Comparison of ENCODE assay signal across 26 mouse cellular contexts in genomic region chr7:142140696-142141095, GRCm38 (mm10). TPM values are rescaled to one million over a fixed set of nuclear protein-coding genes. Genes with fewer than 3 reads are reported as not detected.
DNase-seq lines count a peak whose midpoint lies in the region; ATAC-seq and TF ChIP-seq lines count a peak whose summit lies in the region.
"Had no signal": no experiment of that assay in that cellular context is flagged by ENCODE, and none has a peak within 500 bp of the region (broad histone marks: within the 10 kb centered on the region; RNA-seq: fewer than 3 reads in every experiment).

No protein-coding gene starts in this region.

- peaks cover 0 to 4% of the 10 kb centered on the region in 2 experiments; a peak in 1 of 4 replicates for H3K4me1 ChIP-seq in ES-E14 (ENCODE audit: control insufficient read depth in 2 of 2, insufficient read depth in 2 of 2, low read length in 2 of 2, poor library complexity in 1 of 2)
- H3K4me1 ChIP-seq in kidney, embryonic 16.5 days (ENCODE audit: insufficient read depth, low read length), result no peaks in the 10 kb centered on the region
- H3K4me1 ChIP-seq: embryonic facial prominence, embryonic 10.5 days; embryonic facial prominence, embryonic 12.5 days; forebrain, embryonic 13.5 days; forebrain, embryonic 15.5 days had no signal

- no peak overlapping the region for H3K4me3 ChIP-seq in ES-E14 (ENCODE audit: insufficient read depth in 1 of 2, low read depth in 1 of 2, low read length in 2 of 2, poor library complexity in 1 of 2, severe bottlenecking in 1 of 2)
- no peak overlapping the region for H3K4me3 ChIP-seq in kidney, embryonic 16.5 days (ENCODE audit: low read length)
- H3K4me3 ChIP-seq: embryonic facial prominence, embryonic 10.5 days; embryonic facial prominence, embryonic 12.5 days; forebrain, embryonic 13.5 days; forebrain, embryonic 15.5 days had no signal

- peak; percentile 30 for DNase-seq in heart, adult 11 months
- no peak for DNase-seq in heart, postnatal 4 days
- no peak for DNase-seq in ES-E14 (ENCODE audit: low read depth, low spot score)
- peak; percentile 11 for DNase-seq in NIH3T3 (ENCODE audit: low read depth)
- peak; percentile 62 for DNase-seq in ZHBTc4 (ENCODE audit: low read depth, low spot score)
- DNase-seq in spleen, postnatal 14 days (ENCODE audit: low spot score in 2 of 2), result no peak
- no peak for DNase-seq in thymus, postnatal 14 days
- DNase-seq: adrenal gland, adult 8-10 months; adrenal gland, postnatal 14 days; adrenal gland, postnatal 36 days; cerebellum, adult 11-12 months; cerebellum, adult 2 months; cerebellum, adult 9-10 months; cerebellum, postnatal 10 days; cerebellum, postnatal 25 days; forebrain, postnatal 0 days had no signal

- no peaks in the 10 kb centered on the region for H3K27me3 ChIP-seq in kidney, embryonic 16.5 days (ENCODE audit: insufficient read depth, low read length)
- H3K27me3 ChIP-seq: forebrain, embryonic 13.5 days; forebrain, embryonic 15.5 days had no signal

- no peak overlapping the region for H3K9ac ChIP-seq in ES-E14 (ENCODE audit: insufficient read depth, low read depth, low read length, poor library complexity, severe bottlenecking)
- H3K9ac ChIP-seq in kidney, embryonic 16.5 days (replicated peaks; ENCODE audit: low read length), result no peak overlapping the region
- H3K9ac ChIP-seq: embryonic facial prominence, embryonic 12.5 days; forebrain, embryonic 13.5 days; forebrain, embryonic 15.5 days; forebrain, postnatal 0 days had no signal

- H3K36me3 ChIP-seq in ES-E14 (ENCODE audit: control insufficient read depth, insufficient read depth, low read length, poor library complexity, severe bottlenecking), result no peaks in the 10 kb centered on the region
- no peaks in the 10 kb centered on the region for H3K36me3 ChIP-seq in kidney, embryonic 16.5 days (ENCODE audit: insufficient read depth, low read length)
- H3K36me3 ChIP-seq: embryonic facial prominence, embryonic 10.5 days; embryonic facial prominence, embryonic 12.5 days; forebrain, embryonic 15.5 days had no signal

- WGBS in kidney, embryonic 16.5 days, result 9% methylated on average over 1 of the region's 1 CpGs

- H3K9me3 ChIP-seq in ES-E14 (ENCODE audit: control insufficient read depth, insufficient read depth, low read depth, low read length), result no peaks in the 10 kb centered on the region
- no peaks in the 10 kb centered on the region for H3K9me3 ChIP-seq in kidney, embryonic 16.5 days (ENCODE audit: low read length)
- H3K9me3 ChIP-seq: embryonic facial prominence, embryonic 10.5 days; embryonic facial prominence, embryonic 12.5 days; forebrain, embryonic 13.5 days; forebrain, embryonic 15.5 days had no signal

- in situ Hi-C loops in ES-E14 (cut with MboI; ENCODE audit: low sequenced_read_pairs in 2 of 2, unreplicated experiment in 2 of 2), result loop anchor here in 1 of 2 experiments (10.0 kb wide), 1 partner anchor 114 kb away; the partner anchor contains the start of gene Gm2431

- H3K27ac ChIP-seq in ES-E14 (ENCODE audit: insufficient read depth, low read depth, low read length, poor library complexity, severe bottlenecking), result no peak overlapping the region
- no peak overlapping the region for H3K27ac ChIP-seq in kidney, embryonic 16.5 days (ENCODE audit: low read length)
- H3K27ac ChIP-seq: embryonic facial prominence, embryonic 10.5 days; embryonic facial prominence, embryonic 12.5 days; forebrain, embryonic 13.5 days; forebrain, embryonic 15.5 days had no signal

- ATAC-seq in kidney, embryonic 16.5 days (ENCODE audit: low FRiP score, low TSS enrichment), result no peak
- ATAC-seq: forebrain, embryonic 13.5 days; forebrain, embryonic 15.5 days; forebrain, postnatal 0 days had no signal

- no peak overlapping the region for H3K4me2 ChIP-seq in kidney, embryonic 16.5 days (replicated peaks; ENCODE audit: low read depth, low read length)
- H3K4me2 ChIP-seq: embryonic facial prominence, embryonic 12.5 days; forebrain, embryonic 13.5 days; forebrain, embryonic 15.5 days had no signal

TF ChIP-seq in ES-E14, 5 proteins besides CTCF, POLR2A, EP300 and RAD21:
- TF ChIP-seq ZNF384 (IDR thresholded peaks at IDR 0.05; ENCODE audit: low read depth, low read length) (no peak), ZC3H11A (IDR thresholded peaks at IDR 0.05; ENCODE audit: borderline replicate concordance, low read depth, low read length) (no peak), CHD2 (IDR thresholded peaks at IDR 0.05; ENCODE audit: low read depth, low read length) (no peak), MAFK (IDR thresholded peaks at IDR 0.05; ENCODE audit: insufficient read depth, low read depth, low read length) (0 out of 2 replicates have a peak, but pooled peaks have one; percentile 45), HCFC1 (IDR thresholded peaks at IDR 0.05; ENCODE audit: borderline replicate concordance, insufficient read depth, low read length) (no peak)

RNA-seq across cellular contexts. Expression of gene Gm45337, which starts 3.7 kb away (rescaled TPM):
- not detected for total RNA-seq in heart, postnatal 4 days (2021)
- not detected in 2 replicates for total RNA-seq in ES-E14 (2012; rRNA removed)
- not detected in 2 replicates for polyA plus RNA-seq in kidney, embryonic 16.5 days (2015; fragmentation: Nextera tagmentation; extraction: Ambion mirVana)
- total RNA-seq: adrenal gland, adult 8-10 months; adrenal gland, postnatal 14 days; adrenal gland, postnatal 36 days; forebrain, postnatal 0 days; MEL had no signal
- polyA plus RNA-seq: C2C12; cerebellum, adult 2 months; cortical plate, adult 2 months; embryonic facial prominence, embryonic 10.5 days; embryonic facial prominence, embryonic 12.5 days; embryonic facial prominence, embryonic 14.5 days; forebrain, embryonic 11.5 days; forebrain, embryonic 13.5 days; forebrain, embryonic 15.5 days; forebrain, postnatal 0 days had no signal

RNA-seq across cellular contexts. Expression of gene Gm39115, which starts 4.9 kb away (rescaled TPM):
- total RNA-seq in heart, postnatal 4 days (2021), result not detected
- total RNA-seq in ES-E14 (2012; rRNA removed), result not detected in 2 replicates
- polyA plus RNA-seq in kidney, embryonic 16.5 days (2015; fragmentation: Nextera tagmentation; extraction: Ambion mirVana), result not detected in 2 replicates
- total RNA-seq: adrenal gland, adult 8-10 months; adrenal gland, postnatal 14 days; adrenal gland, postnatal 36 days; forebrain, postnatal 0 days; MEL had no signal
- polyA plus RNA-seq: C2C12; cerebellum, adult 2 months; cortical plate, adult 2 months; embryonic facial prominence, embryonic 10.5 days; embryonic facial prominence, embryonic 12.5 days; embryonic facial prominence, embryonic 14.5 days; forebrain, embryonic 11.5 days; forebrain, embryonic 13.5 days; forebrain, embryonic 15.5 days; forebrain, postnatal 0 days had no signal

RNA-seq across cellular contexts. Expression of gene Gm29735, which starts 16.2 kb away (rescaled TPM):
- total RNA-seq in heart, postnatal 4 days (2021), result not detected
- not detected in 2 replicates for total RNA-seq in ES-E14 (2012; rRNA removed)
- polyA plus RNA-seq in kidney, embryonic 16.5 days (2015; fragmentation: Nextera tagmentation; extraction: Ambion mirVana), result not detected in 2 replicates
- total RNA-seq: adrenal gland, adult 8-10 months; adrenal gland, postnatal 14 days; adrenal gland, postnatal 36 days; forebrain, postnatal 0 days; MEL had no signal
- polyA plus RNA-seq: C2C12; cerebellum, adult 2 months; cortical plate, adult 2 months; embryonic facial prominence, embryonic 10.5 days; embryonic facial prominence, embryonic 12.5 days; embryonic facial prominence, embryonic 14.5 days; forebrain, embryonic 11.5 days; forebrain, embryonic 13.5 days; forebrain, embryonic 15.5 days; forebrain, postnatal 0 days had no signal

RNA-seq across cellular contexts. Expression of gene Gm45618, which starts 20.2 kb away (rescaled TPM):
- not detected for total RNA-seq in heart, postnatal 4 days (2021)
- not detected in 2 replicates for total RNA-seq in ES-E14 (2012; rRNA removed)
- not detected in 2 replicates for polyA plus RNA-seq in kidney, embryonic 16.5 days (2015; fragmentation: Nextera tagmentation; extraction: Ambion mirVana)
- total RNA-seq: adrenal gland, adult 8-10 months; adrenal gland, postnatal 14 days; adrenal gland, postnatal 36 days; forebrain, postnatal 0 days; MEL had no signal
- polyA plus RNA-seq: C2C12; cerebellum, adult 2 months; cortical plate, adult 2 months; embryonic facial prominence, embryonic 10.5 days; embryonic facial prominence, embryonic 12.5 days; forebrain, embryonic 13.5 days; forebrain, embryonic 15.5 days had no signal

RNA-seq across cellular contexts. Expression of gene Gm4553, which starts 24.8 kb away (rescaled TPM):
- total RNA-seq in heart, postnatal 4 days (2021), result not detected
- not detected in 2 replicates for total RNA-seq in ES-E14 (2012; rRNA removed)
- not detected in 2 replicates for polyA plus RNA-seq in kidney, embryonic 16.5 days (2015; fragmentation: Nextera tagmentation; extraction: Ambion mirVana)
- total RNA-seq: adrenal gland, adult 8-10 months; adrenal gland, postnatal 14 days; adrenal gland, postnatal 36 days; forebrain, postnatal 0 days; MEL had no signal
- polyA plus RNA-seq: C2C12; cerebellum, adult 2 months; cortical plate, adult 2 months; embryonic facial prominence, embryonic 10.5 days; embryonic facial prominence, embryonic 12.5 days; embryonic facial prominence, embryonic 14.5 days; forebrain, embryonic 11.5 days; forebrain, embryonic 13.5 days; forebrain, embryonic 15.5 days; forebrain, postnatal 0 days had no signal

Comparison
In these comparisons a context has a peak if more than half of its experiments do, and no peak if none do; other contexts are left out.
1. DNase-seq: peak in heart, adult 11 months (single experiment), NIH3T3 (single experiment) and ZHBTc4 (single experiment); none in heart, postnatal 4 days (single experiment), ES-E14 (single experiment), spleen, postnatal 14 days (0 of 2) and thymus, postnatal 14 days (single experiment).